Mouse (Mus musculus) kidney, embryonic 14.5 days (tissue): Measurements from ENCODE around the gene Bpifa1. TPM values are rescaled to one million over a fixed set of nuclear protein-coding genes. Genes with fewer than 3 reads are reported as not detected.
"Not testable (repeated sequence)": the region's sequence is repeated elsewhere in the genome, so short reads cannot be mapped to it uniquely, and the experiment has no call there.

Experiments
- ATAC-seq: fragments of 200-750 bp; cut with Nextera tagmentation; 2 replicates; pipeline ENCODE4 v1.8.0; 2017; ENCODE audit warnings: moderate number of reproducible peaks, mild to moderate bottlenecking, moderate TSS enrichment, moderate library complexity; ENCODE audit not compliant: low FRiP score, low TSS enrichment
- H3K27ac ChIP-seq: fragments of 300-500 bp; sonication (generic); 2 replicates; pipeline ENCODE4 v1.5.1; 2014; ENCODE audit warnings: low read depth, mild to moderate bottlenecking, low read length, moderate library complexity, mixed read lengths
- H3K27me3 ChIP-seq: fragments of 300-500 bp; sonication (generic); 2 replicates; pipeline ENCODE4 v1.6.1; 2014; ENCODE audit warnings: mild to moderate bottlenecking, low read length; ENCODE audit not compliant: control insufficient read depth, insufficient read depth
- H3K36me3 ChIP-seq: fragments of 300-500 bp; sonication (generic); 2 replicates; pipeline ENCODE4 v1.6.1; 2014; ENCODE audit warnings: low read length, mixed read lengths; ENCODE audit not compliant: control insufficient read depth, insufficient read depth
- H3K4me1 ChIP-seq: fragments of 300-500 bp; sonication (generic); 2 replicates; pipeline ENCODE4 v1.6.1; 2014; ENCODE audit warnings: low read length, mixed read lengths; ENCODE audit not compliant: control insufficient read depth, insufficient read depth
- H3K4me2 ChIP-seq: fragments of 300-500 bp; sonication (generic); replicated peaks from 2 replicates; pipeline ENCODE4 v1.6.1; 2014; ENCODE audit warnings: low read depth, mild to moderate bottlenecking, low read length
- H3K4me3 ChIP-seq: fragments of 300-500 bp; sonication (generic); 2 replicates; pipeline ENCODE4 v1.5.1; 2014; ENCODE audit warnings: mild to moderate bottlenecking, low read length
- H3K9ac ChIP-seq: fragments of 300-500 bp; sonication (generic); 2 replicates; pipeline ENCODE4 v1.6.1; 2014; ENCODE audit warnings: low read depth, mild to moderate bottlenecking, low read length, moderate library complexity
- H3K9me3 ChIP-seq: fragments of 300-500 bp; sonication (generic); 2 replicates; pipeline ENCODE4 v1.6.1; 2016; ENCODE audit warnings: low read length; ENCODE audit not compliant: control insufficient read depth
- WGBS: fragments of 180-500 bp; shearing (Covaris S2); extraction: QIAGEN DNeasy Blood & Tissue Kit; methylation state at CpG from one replicate; pipeline ENCODE4 v1.1.7; 2014; 5-methylcytosine and 5-hydroxymethylcytosine counted together
- polyA plus RNA-seq: library from polyadenylated mRNA; unstranded; fragments of >200 nt; fragmentation: Nextera tagmentation; extraction: Ambion mirVana; gene quantifications from 2 replicates; pipeline ENCODE4 v1.2.1, GENCODE M21; 2014

Bpifa1 gene
- polyA plus RNA-seq, 1 experiment from 2014 or later = not detected

GRCm38 (mm10) chr2:154169172-154169571 lies 26.5 kb downstream of the Bpifa1 start:
- WGBS = 45% methylated on average over 3 of the region's 3 CpGs
- Histone ChIP-seq H3K4me1 (no peaks in the 10 kb centered on the region), H3K27ac (no peak overlapping the region), H3K9me3 (no peaks in the 10 kb centered on the region), H3K36me3 (no peaks in the 10 kb centered on the region), H3K9ac (no peak overlapping the region), H3K27me3 (no peaks in the 10 kb centered on the region), H3K4me2 (no peak overlapping the region), H3K4me3 (no peak overlapping the region)
- no peak for ATAC-seq

- no peak for ATAC-seq
Measured at GRCm38 (mm10) chr2:154171621-154172020, 28.9 kb downstream of the Bpifa1 start.

DNA sequence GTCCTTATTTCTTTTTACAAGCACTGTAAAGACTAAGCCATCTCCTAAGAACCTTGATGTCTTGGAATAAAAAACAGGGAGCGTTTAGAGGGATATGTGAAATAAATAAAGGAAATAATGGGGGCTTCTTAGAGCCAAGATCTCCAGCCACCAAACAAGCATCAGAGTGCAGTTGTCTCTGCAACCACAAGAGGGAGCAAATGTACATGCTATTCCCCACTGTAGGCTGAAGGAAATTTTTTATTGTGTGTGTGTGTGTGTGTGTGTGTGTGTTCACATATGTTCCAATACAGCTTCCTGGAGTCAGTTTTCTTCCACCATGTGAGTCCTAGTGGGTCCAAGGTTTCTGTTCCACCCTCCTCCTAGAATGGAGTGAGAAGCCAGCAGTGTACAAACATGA lies 30.6 kb downstream of the Bpifa1 start:
- ATAC-seq = no peak
- Histone ChIP-seq H3K4me3 (no peak overlapping the region), H3K9ac (no peak overlapping the region), H3K27me3 (no peaks in the 10 kb centered on the region), H3K36me3 (no peaks in the 10 kb centered on the region), H3K27ac (no peak overlapping the region), H3K4me2 (no peak overlapping the region), H3K4me1 (no peaks in the 10 kb centered on the region), H3K9me3 (no peaks in the 10 kb centered on the region)
- WGBS = 41% methylated on average over 1 of the region's 1 CpGs

More at GRCm38 (mm10) chr2:154171621-154172020, 28.9 kb downstream of the Bpifa1 start:
- no peaks in the 10 kb centered on the region for H3K4me1 ChIP-seq
- 78% methylated on average over 6 of the region's 6 CpGs for WGBS
- H3K9me3 ChIP-seq = no peaks in the 10 kb centered on the region
- H3K27ac ChIP-seq = no peak overlapping the region
- H3K27me3 ChIP-seq = no peaks in the 10 kb centered on the region
- no peak overlapping the region for H3K4me2 ChIP-seq
- H3K4me3 ChIP-seq = no peak overlapping the region
- no peak overlapping the region for H3K9ac ChIP-seq
- H3K36me3 ChIP-seq = no peaks in the 10 kb centered on the region

- not testable (repeated sequence) for H3K36me3 ChIP-seq, H3K9ac ChIP-seq, ATAC-seq, H3K4me2 ChIP-seq, H3K4me1 ChIP-seq, H3K27ac ChIP-seq, H3K27me3 ChIP-seq, H3K4me3 ChIP-seq, H3K9me3 ChIP-seq
- WGBS = 79% methylated on average over 7 of the region's 7 CpGs
Measured at GRCm38 (mm10) chr2:154181900-154182299, 39.2 kb downstream of the Bpifa1 start.

DNA sequence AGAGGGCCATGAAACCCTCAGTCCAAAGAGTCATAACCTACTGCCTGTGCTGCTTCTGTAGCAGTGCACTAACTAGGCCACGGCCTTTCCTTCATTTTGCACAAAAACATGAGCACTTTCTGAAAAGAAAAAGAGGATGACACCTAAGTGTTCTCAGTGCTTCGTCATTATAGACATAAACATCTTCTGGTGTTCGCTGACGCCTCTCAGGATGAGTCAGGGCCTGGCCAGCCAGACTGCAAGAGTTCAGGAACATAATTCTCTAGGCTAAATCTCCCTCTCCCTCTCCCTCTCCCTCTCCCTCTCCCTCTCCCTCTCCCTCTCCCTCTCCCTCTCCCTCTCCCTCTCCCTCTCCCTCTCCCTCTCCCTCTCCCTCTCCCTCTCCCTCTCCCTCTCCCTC lies 40.4 kb downstream of the Bpifa1 start:
- H3K27me3 ChIP-seq, H3K4me1 ChIP-seq, H3K9me3 ChIP-seq, H3K4me3 ChIP-seq, H3K9ac ChIP-seq, H3K4me2 ChIP-seq, H3K36me3 ChIP-seq, ATAC-seq, H3K27ac ChIP-seq: not testable (repeated sequence)
- 70% methylated on average over 4 of the region's 4 CpGs for WGBS

- no peak for ATAC-seq
- Histone ChIP-seq H3K36me3 (no peaks in the 10 kb centered on the region), H3K9me3 (no peaks in the 10 kb centered on the region), H3K27ac (no peak overlapping the region), H3K27me3 (no peaks in the 10 kb centered on the region), H3K4me3 (no peak overlapping the region), H3K4me2 (no peak overlapping the region), H3K9ac (no peak overlapping the region), H3K4me1 (no peaks in the 10 kb centered on the region)
- 87% methylated on average over 6 of the region's 6 CpGs for WGBS
Measured at GRCm38 (mm10) chr2:154185319-154185718, 42.6 kb downstream of the Bpifa1 start.

DNA sequence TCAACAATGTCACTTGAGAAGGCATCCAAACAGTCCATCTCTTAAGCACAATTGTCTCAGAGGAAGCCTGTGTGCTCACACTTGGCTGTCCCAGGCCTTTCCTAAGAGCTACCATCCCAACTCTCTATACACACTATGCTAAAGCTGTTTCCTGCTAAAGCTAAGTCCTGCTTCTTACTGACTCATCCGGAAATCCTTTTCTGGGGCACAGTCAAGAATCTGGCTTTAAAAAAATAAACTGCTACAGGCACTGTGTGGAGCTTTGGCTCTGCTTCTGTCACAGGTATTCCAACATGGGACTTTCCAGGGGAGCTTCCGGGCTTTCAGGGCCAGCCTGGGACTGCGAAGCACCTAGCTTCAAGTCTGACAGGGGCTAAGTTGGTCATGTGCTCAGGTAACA lies 43.1 kb downstream of the Bpifa1 start:
- no peak overlapping the region for H3K27ac ChIP-seq
- no peak for ATAC-seq
- 80% methylated on average over 3 of the region's 3 CpGs for WGBS

GRCm38 (mm10) chr2:154187468-154187867 lies 44.8 kb downstream of the Bpifa1 start:
- no peaks in the 10 kb centered on the region for H3K27me3 ChIP-seq

More for the DNA sequence above, 43.1 kb downstream of the Bpifa1 start:
- no peaks in the 10 kb centered on the region for H3K9me3 ChIP-seq
- no peaks in the 10 kb centered on the region for H3K4me1 ChIP-seq
- H3K4me3 ChIP-seq = no peak overlapping the region
- no peaks in the 10 kb centered on the region for H3K36me3 ChIP-seq
- H3K9ac ChIP-seq = no peak overlapping the region
- no peaks in the 10 kb centered on the region for H3K27me3 ChIP-seq
- H3K4me2 ChIP-seq = no peak overlapping the region

DNA sequence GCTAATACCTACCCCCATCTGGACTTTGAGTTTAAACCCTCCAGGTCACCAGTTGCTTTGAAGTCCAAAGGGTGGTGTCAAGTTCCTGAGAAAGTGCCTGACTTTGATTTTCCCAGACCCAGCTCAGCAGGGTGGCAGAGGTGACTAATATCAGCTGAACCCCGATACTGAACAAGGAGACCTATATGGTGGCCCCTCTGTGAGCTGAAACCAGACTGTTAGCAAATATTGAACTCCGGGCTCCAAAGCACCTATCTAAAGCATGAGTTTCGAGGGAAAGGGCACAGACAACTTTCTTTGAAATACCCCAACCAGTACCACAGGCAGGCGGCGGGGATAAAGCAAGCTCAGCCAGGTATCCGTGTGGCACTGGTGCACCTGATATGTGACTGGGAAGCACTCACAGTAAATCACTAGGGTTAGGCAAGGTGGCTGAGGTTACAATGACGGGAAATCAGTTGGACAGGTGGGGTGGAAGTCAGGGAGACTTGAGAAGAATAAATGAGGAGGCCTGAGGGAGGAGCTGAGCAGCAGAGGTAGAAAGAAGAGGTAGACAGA lies 47.3 kb downstream of the Bpifa1 start:
- Histone ChIP-seq H3K9ac (no peak overlapping the region), H3K27ac (no peak overlapping the region), H3K4me3 (no peak overlapping the region), H3K27me3 (no peaks in the 10 kb centered on the region), H3K9me3 (no peaks in the 10 kb centered on the region), H3K36me3 (no peaks in the 10 kb centered on the region), H3K4me1 (no peaks in the 10 kb centered on the region), H3K4me2 (no peak overlapping the region)
- WGBS = 76% methylated on average over 7 of the region's 7 CpGs
- no peak for ATAC-seq

More at GRCm38 (mm10) chr2:154187468-154187867, 44.8 kb downstream of the Bpifa1 start:
- no peaks in the 10 kb centered on the region for H3K36me3 ChIP-seq
- H3K9me3 ChIP-seq = no peaks in the 10 kb centered on the region
- H3K9ac ChIP-seq = no peak overlapping the region
- no peak for ATAC-seq
- WGBS = 39% methylated on average over 5 of the region's 5 CpGs
- no peak overlapping the region for H3K4me2 ChIP-seq
- H3K4me1 ChIP-seq = no peaks in the 10 kb centered on the region
- no peak overlapping the region for H3K4me3 ChIP-seq
- no peak overlapping the region for H3K27ac ChIP-seq
